Mouse (Mus musculus) intestine, embryonic 16.5 days (tissue): ENCODE results near the gene Polk. TPM values are rescaled to one million over a fixed set of nuclear protein-coding genes. Genes with fewer than 3 reads are reported as not detected.
A peak's percentile ranks its signal among the peaks of the same experiment; 100 is the strongest.

ENCODE experiments used
- ATAC-seq: fragments of 200-750 bp; cut with Nextera tagmentation; 2 replicates; pipeline ENCODE4 v1.8.0; 2017; ENCODE audit warnings: moderate TSS enrichment, moderate library complexity
- H3K27ac ChIP-seq: fragments of 300-500 bp; sonication (generic); 2 replicates; pipeline ENCODE4 v1.5.1; 2014; ENCODE audit warnings: mild to moderate bottlenecking, low read length
- H3K27me3 ChIP-seq: fragments of 300-500 bp; sonication (generic); replicated peaks from 2 replicates; pipeline ENCODE4 v1.6.1; 2014; ENCODE audit warnings: low read length, control low read depth, mixed read lengths; ENCODE audit not compliant: control insufficient read depth, insufficient read depth
- H3K36me3 ChIP-seq: fragments of 300-500 bp; sonication (generic); 2 replicates; pipeline ENCODE4 v1.6.1; 2014; ENCODE audit warnings: low read length, control low read depth; ENCODE audit not compliant: control insufficient read depth, insufficient read depth
- H3K4me1 ChIP-seq: fragments of 300-500 bp; sonication (generic); 2 replicates; pipeline ENCODE4 v1.6.1; 2014; ENCODE audit warnings: low read length, control low read depth, mixed read lengths; ENCODE audit not compliant: control insufficient read depth, insufficient read depth
- H3K4me2 ChIP-seq: fragments of 300-500 bp; sonication (generic); 2 replicates; pipeline ENCODE4 v1.6.1; 2014; ENCODE audit warnings: low read depth, low read length, control low read depth
- H3K4me3 ChIP-seq: fragments of 300-500 bp; sonication (generic); 2 replicates; pipeline ENCODE4 v1.5.1; 2014; ENCODE audit warnings: mild to moderate bottlenecking, low read length
- H3K9ac ChIP-seq: fragments of 300-500 bp; sonication (generic); 2 replicates; pipeline ENCODE4 v1.6.1; 2014; ENCODE audit warnings: low read depth, low read length
- H3K9me3 ChIP-seq: fragments of 300-500 bp; sonication (generic); 2 replicates; pipeline ENCODE4 v1.6.1; 2016; ENCODE audit warnings: low read length, control low read depth; ENCODE audit not compliant: control insufficient read depth
- WGBS: fragments of 180-500 bp; shearing (Covaris S2); extraction: QIAGEN DNeasy Blood & Tissue Kit; methylation state at CpG from one replicate; pipeline ENCODE4 v1.1.7; 2014; 5-methylcytosine and 5-hydroxymethylcytosine counted together
- polyA plus RNA-seq: library from polyadenylated mRNA; unstranded; fragments of >200 nt; fragmentation: Nextera tagmentation; extraction: Ambion mirVana; gene quantifications from 2 replicates; pipeline ENCODE4 v1.2.1, GENCODE M21; 2015

Gene Polk
- polyA plus RNA-seq, 1 experiment from 2014 or later = 8.0 TPM

- Histone ChIP-seq H3K4me2 (no peak overlapping the region), H3K4me3 (no peak overlapping the region), H3K36me3 (no peaks in the 10 kb centered on the region), H3K9me3 (no peaks in the 10 kb centered on the region), H3K27me3 (no peaks in the 10 kb centered on the region), H3K27ac (no peak overlapping the region), H3K9ac (no peak overlapping the region), H3K4me1 (peaks cover 6% of the 10 kb centered on the region)
- no peak for ATAC-seq
- 61% methylated on average over 2 of the region's 2 CpGs for WGBS
Measured at GRCm38 (mm10) chr13:96533742-96534141, 8.6 kb downstream of the Polk start.

DNA sequence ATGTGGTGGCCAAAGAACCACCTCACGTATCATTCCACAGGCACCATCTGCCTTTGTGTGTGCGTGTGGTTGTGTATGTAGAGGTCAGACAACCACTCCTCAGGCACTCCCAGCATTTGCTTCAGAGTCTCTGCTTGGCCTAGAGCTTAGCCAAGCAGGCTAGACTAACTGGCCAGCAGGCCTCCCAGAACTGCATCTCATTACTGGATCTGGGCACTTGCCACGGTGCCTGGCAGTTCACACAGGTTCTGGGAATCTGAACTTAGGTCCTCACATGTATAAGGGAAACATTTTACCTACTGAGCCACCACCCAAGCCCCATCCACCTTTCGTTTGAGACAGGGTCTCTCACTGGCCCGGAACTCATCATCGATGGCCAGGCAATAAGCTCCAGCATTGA is 10.2 kb downstream of the Polk start:
- 88% methylated on average over 6 of the region's 6 CpGs for WGBS

DNA sequence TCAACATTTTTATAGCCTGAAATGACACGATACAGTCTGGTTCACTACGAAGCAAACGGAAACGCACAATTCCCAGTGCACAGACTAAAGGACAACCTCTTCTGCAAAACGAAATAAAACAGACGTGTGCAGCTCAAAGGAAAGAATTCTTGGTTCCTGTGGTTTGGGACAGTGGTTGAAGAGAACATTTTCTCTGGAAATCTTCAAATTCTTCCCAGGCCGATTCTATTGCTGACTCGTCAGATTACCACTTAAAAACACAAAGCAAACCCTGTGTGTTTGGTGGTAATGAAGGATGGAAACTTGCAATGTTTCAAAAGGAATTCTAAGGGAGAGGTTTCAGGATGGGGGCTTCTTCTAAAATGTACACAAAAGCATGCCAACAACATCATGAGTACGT is 12.3 kb downstream of the Polk start:
- Histone ChIP-seq H3K9ac (no peak overlapping the region), H3K4me1 (peaks cover 6% of the 10 kb centered on the region), H3K4me3 (no peak overlapping the region), H3K27ac (no peak overlapping the region), H3K4me2 (no peak overlapping the region), H3K27me3 (no peaks in the 10 kb centered on the region), H3K9me3 (no peaks in the 10 kb centered on the region), H3K36me3 (no peaks in the 10 kb centered on the region)
- WGBS = 85% methylated on average over 9 of the region's 9 CpGs
- no peak for ATAC-seq

More for the DNA sequence above, 10.2 kb downstream of the Polk start:
- H3K4me2 ChIP-seq = no peak overlapping the region
- no peaks in the 10 kb centered on the region for H3K9me3 ChIP-seq
- no peak overlapping the region for H3K9ac ChIP-seq
- H3K4me1 ChIP-seq = peaks cover 6% of the 10 kb centered on the region
- H3K36me3 ChIP-seq = no peaks in the 10 kb centered on the region
- no peak overlapping the region for H3K27ac ChIP-seq
- H3K4me3 ChIP-seq = no peak overlapping the region
- H3K27me3 ChIP-seq = no peaks in the 10 kb centered on the region
- ATAC-seq = no peak

DNA sequence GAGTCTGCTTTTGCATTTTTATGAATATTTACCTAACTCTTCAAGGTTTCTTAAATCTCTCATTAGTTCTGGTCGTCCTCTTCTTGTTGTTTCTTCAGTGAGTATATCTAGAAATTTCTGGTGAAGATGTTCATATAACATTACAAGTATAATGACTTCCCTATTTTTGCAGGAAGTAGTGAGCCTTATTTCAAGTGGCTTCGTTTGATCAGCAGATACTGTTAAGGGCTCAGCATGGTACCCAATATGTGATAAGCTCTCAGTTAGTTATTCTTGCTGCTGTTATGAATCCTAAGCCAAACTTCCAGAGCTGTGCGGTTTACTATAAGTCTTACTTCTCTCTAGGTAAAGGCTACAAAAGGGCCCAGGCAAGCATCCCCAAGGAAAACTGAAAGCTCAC is 12.8 kb downstream of the Polk start:
- Histone ChIP-seq H3K27ac (no peak overlapping the region), H3K9me3 (no peaks in the 10 kb centered on the region), H3K4me2 (no peak overlapping the region), H3K27me3 (no peaks in the 10 kb centered on the region), H3K36me3 (no peaks in the 10 kb centered on the region), H3K4me3 (no peak overlapping the region), H3K9ac (no peak overlapping the region), H3K4me1 (peaks cover 6% of the 10 kb centered on the region)
- 93% methylated on average over 3 of the region's 3 CpGs for WGBS
- no peak for ATAC-seq

DNA sequence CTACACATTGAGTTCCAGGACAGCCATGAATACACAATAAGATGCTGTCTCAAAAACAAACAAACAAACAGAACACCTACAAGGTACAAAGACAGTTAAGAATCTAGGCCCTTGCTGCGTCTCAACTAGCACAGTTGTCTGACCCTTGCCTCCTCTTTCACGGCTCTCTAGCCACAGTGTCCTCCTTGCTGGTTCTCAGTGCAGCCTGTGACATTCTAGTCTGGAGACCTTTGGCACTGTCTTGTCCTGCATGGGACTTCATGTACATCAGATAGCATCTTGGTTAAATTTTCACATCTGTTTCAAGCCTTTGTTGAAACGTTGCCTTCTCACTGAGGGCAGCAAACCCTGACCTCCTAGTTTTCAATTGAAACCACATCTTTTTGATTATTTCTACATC is 13.6 kb downstream of the Polk start:
- no peaks in the 10 kb centered on the region for H3K27me3 ChIP-seq
- peaks cover 6% of the 10 kb centered on the region for H3K4me1 ChIP-seq
- no peak overlapping the region for H3K9ac ChIP-seq
- ATAC-seq = no peak
- WGBS = 87% methylated on average over 3 of the region's 3 CpGs
- H3K4me3 ChIP-seq = no peak overlapping the region
- no peak overlapping the region for H3K27ac ChIP-seq
- no peaks in the 10 kb centered on the region for H3K9me3 ChIP-seq
- no peaks in the 10 kb centered on the region for H3K36me3 ChIP-seq
- no peak overlapping the region for H3K4me2 ChIP-seq

DNA sequence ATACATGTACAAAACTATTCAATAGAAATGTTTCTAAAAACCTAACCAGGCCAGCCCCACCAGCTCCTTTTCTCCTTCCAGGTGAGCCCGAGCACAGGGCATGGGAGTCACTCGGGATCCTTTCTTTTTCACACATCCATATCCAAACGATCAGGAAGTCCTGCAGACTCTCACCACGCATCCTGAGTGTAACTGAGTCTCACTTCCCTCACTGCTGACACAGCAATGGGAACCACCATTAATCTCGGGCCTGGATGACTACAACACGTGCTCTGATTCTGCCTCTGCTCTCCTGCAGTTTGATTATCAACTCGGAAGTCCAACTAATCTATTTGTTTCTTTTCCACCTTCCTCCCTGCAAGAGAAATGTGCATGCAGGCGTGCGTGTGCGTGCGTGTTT is 14.5 kb downstream of the Polk start:
- Histone ChIP-seq H3K9ac (no peak overlapping the region), H3K27me3 (no peaks in the 10 kb centered on the region), H3K9me3 (no peaks in the 10 kb centered on the region), H3K4me3 (no peak overlapping the region), H3K36me3 (no peaks in the 10 kb centered on the region), H3K4me2 (no peak overlapping the region), H3K4me1 (peaks cover 6% of the 10 kb centered on the region), H3K27ac (no peak overlapping the region)
- no peak for ATAC-seq
- 88% methylated on average over 11 of the region's 11 CpGs for WGBS

DNA sequence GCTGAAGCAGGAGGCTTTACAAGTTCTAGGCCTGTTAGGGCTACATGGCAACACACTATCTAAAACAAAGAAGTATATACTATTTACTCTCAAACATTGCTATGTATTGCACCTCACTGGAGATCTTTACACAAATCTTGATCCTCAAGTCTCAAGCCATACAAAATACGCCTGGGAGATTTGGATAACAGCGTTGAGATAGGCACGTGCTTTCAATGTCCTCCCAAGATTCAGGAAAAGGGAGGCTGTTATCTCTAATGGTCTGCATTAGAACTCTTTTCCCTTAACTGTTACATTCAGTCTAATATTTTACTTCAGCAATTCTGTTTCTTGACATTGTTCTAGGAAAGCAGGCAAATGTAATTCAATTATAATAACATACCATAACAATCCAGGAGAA is 15.4 kb downstream of the Polk start:
- Histone ChIP-seq H3K36me3 (no peaks in the 10 kb centered on the region), H3K27ac (no peak overlapping the region), H3K27me3 (no peaks in the 10 kb centered on the region), H3K4me1 (peaks cover 3% of the 10 kb centered on the region), H3K4me3 (no peak overlapping the region), H3K9me3 (no peaks in the 10 kb centered on the region), H3K4me2 (no peak overlapping the region), H3K9ac (no peak overlapping the region)
- WGBS = 92% methylated on average over 3 of the region's 3 CpGs
- ATAC-seq = no peak

DNA sequence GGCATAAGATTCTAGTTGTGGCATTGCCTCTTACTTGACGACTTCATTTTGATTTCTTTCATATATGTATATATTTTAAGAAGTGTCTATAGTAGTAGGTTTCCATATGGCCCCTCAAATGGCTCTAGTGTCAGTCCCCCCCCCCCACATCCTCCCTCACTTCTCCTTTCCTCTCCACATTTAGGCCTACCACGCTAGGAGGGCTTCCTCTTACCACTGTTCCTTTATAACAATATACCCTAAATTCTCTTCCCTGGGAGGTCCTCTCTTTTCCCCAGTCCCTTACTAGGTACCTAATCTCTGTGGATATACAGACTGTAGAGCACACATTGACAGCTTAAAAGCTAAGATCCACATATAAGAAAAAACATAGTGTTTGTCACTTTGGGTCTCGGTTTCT is 21.1 kb downstream of the Polk start:
- WGBS = 87% methylated on average over 3 of the region's 3 CpGs
- no peak for ATAC-seq

DNA sequence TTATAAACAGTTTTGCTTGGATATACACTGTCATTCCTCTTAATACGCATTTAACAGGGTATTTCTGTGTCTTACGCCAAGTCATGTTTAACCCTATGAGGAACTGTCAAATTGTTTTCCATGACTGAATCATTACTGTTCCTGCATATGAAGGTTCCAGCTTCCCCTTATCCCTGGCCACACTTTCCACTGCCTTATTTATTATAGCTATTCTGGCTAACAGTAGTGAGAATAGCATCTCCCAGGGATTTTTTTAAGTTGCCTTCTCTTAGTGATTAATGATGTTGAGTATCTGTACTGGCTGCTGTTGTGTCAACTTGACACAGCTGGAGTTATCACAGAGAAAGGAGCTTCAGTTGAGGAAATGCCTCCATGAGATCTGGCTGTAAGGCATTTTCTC is 25.0 kb downstream of the Polk start:
- 59% methylated on average over 2 of the region's 2 CpGs for WGBS
- H3K27ac ChIP-seq = no peak overlapping the region
- no peak overlapping the region for H3K4me2 ChIP-seq
- H3K9ac ChIP-seq = no peak overlapping the region
- no peak overlapping the region for H3K4me3 ChIP-seq
- H3K9me3 ChIP-seq = no peaks in the 10 kb centered on the region
- H3K4me1 ChIP-seq = peaks cover 4% of the 10 kb centered on the region; the same call in 1 of the 2 replicates
- no peaks in the 10 kb centered on the region for H3K27me3 ChIP-seq
- ATAC-seq = peak; percentile 66
- H3K36me3 ChIP-seq = no peaks in the 10 kb centered on the region

More for the DNA sequence above, 21.1 kb downstream of the Polk start:
- no peak overlapping the region for H3K27ac ChIP-seq
- H3K9me3 ChIP-seq = no peaks in the 10 kb centered on the region
- no peaks in the 10 kb centered on the region for H3K27me3 ChIP-seq
- no peak overlapping the region for H3K4me2 ChIP-seq
- no peak overlapping the region for H3K9ac ChIP-seq
- no peak overlapping the region for H3K4me3 ChIP-seq
- no peaks in the 10 kb centered on the region for H3K36me3 ChIP-seq
- 0 out of 2 replicates have a peak, but pooled peaks cover 4% of the 10 kb centered on the region for H3K4me1 ChIP-seq

DNA sequence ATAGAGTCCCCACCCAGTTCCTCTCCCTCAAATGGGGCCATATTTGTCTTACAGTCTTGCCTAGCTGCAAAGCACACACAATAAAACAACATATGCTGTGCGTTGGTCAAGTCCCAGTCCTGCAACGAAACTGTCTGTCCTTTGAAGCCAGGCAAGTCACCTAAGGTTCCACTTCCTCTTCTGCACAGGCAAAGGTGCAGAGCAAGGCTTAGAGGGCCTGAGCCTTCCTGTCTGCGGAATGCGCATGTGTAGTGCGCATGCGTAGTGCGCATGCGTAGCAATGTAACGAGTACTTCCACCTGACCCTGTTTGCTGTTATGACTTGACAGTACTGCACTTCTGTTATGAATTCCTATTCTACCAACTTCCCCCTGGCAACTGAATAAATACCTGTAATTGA is 26.1 kb downstream of the Polk start:
- Histone ChIP-seq H3K4me2 (no peak overlapping the region), H3K27me3 (no peaks in the 10 kb centered on the region), H3K9me3 (no peaks in the 10 kb centered on the region), H3K36me3 (no peaks in the 10 kb centered on the region), H3K4me3 (no peak overlapping the region), H3K27ac (no peak overlapping the region), H3K4me1 (peaks cover 4% of the 10 kb centered on the region; the same call in 1 of the 2 replicates), H3K9ac (no peak overlapping the region)
- WGBS = 86% methylated on average over 9 of the region's 9 CpGs
- no peak for ATAC-seq
